ENCODE assay signal across 9 mouse cellular contexts in genomic region chr6:116650406-116650805, GRCm38 (mm10). TPM values are rescaled to one million over a fixed set of nuclear protein-coding genes. Genes with fewer than 3 reads are reported as not detected.
A peak's percentile ranks its signal among the peaks of the same experiment; 100 is the strongest.
DNase-seq lines count a peak whose midpoint lies in the region; ATAC-seq and TF ChIP-seq lines count a peak whose summit lies in the region.
"Had no signal": no experiment of that assay in that cellular context is flagged by ENCODE, and none has a peak within 500 bp of the region (broad histone marks: within the 10 kb centered on the region; RNA-seq: fewer than 3 reads in every experiment).

Gene Depp1, plus strand, starts transcription at chr6:116650609.

- H3K4me2 ChIP-seq in lung, embryonic 16.5 days (ENCODE audit: low read depth, low read length) = peak within 1 kb of the TSS; percentile 52
- H3K4me2 ChIP-seq: midbrain, embryonic 12.5 days had no signal

- ATAC-seq in lung, embryonic 16.5 days (ENCODE audit: low read depth) = peak; percentile 91

- WGBS in heart, embryonic 10.5 days = 21% methylated on average over 6 of the region's 6 CpGs
- 7% methylated on average over 6 of the region's 6 CpGs for WGBS in lung, embryonic 16.5 days
- 14% methylated on average over 6 of the region's 6 CpGs for WGBS in thymus, adult 2 months

- peaks cover 39% of the 10 kb centered on the region for H3K4me1 ChIP-seq in heart, embryonic 10.5 days
- H3K4me1 ChIP-seq in lung, embryonic 16.5 days (replicated peaks; ENCODE audit: control insufficient read depth, insufficient read depth, low read length) = peaks cover 14% of the 10 kb centered on the region
- H3K4me1 ChIP-seq in thymus, adult 2 months (replicated peaks; ENCODE audit: control insufficient read depth, insufficient read depth, low read length) = no peaks in the 10 kb centered on the region
- H3K4me1 ChIP-seq: midbrain, embryonic 12.5 days had no signal

- intact Hi-C loops in left cerebral cortex, adult 2 months (cut with DNase I) = loop anchor here (5.0 to 10.0 kb wide), 3 partner anchors 107 to 514 kb away; partner anchors contain the start of gene Cxcl12

- H3K27ac ChIP-seq in left cerebral cortex, adult 2 months = no peak within 1 kb of the TSS; the same call in 1 of the 2 replicates
- H3K27ac ChIP-seq in heart, embryonic 10.5 days = peak within 1 kb of the TSS; percentile 83
- H3K27ac ChIP-seq in lung, embryonic 16.5 days (ENCODE audit: low read length) = peak within 1 kb of the TSS; percentile 81
- no peak within 1 kb of the TSS for H3K27ac ChIP-seq in thymus, adult 2 months (ENCODE audit: control insufficient read depth, insufficient read depth, low read length)
- H3K27ac ChIP-seq: midbrain, embryonic 12.5 days had no signal

- H3K4me3 ChIP-seq in left cerebral cortex, adult 2 months = peak within 1 kb of the TSS; percentile 27; the same call in 1 of the 2 replicates
- H3K4me3 ChIP-seq in heart, embryonic 10.5 days = peak within 1 kb of the TSS; percentile 40
- peak within 1 kb of the TSS; percentile 42 for H3K4me3 ChIP-seq in lung, embryonic 16.5 days (ENCODE audit: low read length)
- no peak within 1 kb of the TSS for H3K4me3 ChIP-seq in thymus, adult 2 months (ENCODE audit: control insufficient read depth, insufficient read depth, low read length)
- H3K4me3 ChIP-seq: midbrain, embryonic 12.5 days had no signal

- DNase-seq in left cerebral cortex, adult 2 months (ENCODE audit: extremely low spot score in 1 of 2, low spot score in 2 of 2) = no peak
- DNase-seq in left cerebral cortex, adult 18-20 months (ENCODE audit: low spot score in 2 of 2) = no peak
- no peak for DNase-seq in heart, embryonic 10.5 days (ENCODE audit: low spot score)
- peak; percentile 95 for DNase-seq in kidney, adult 9 months
- DNase-seq in spleen, adult 18-20 months = no peak
- DNase-seq in right cerebral cortex, adult 18-20 months = no peak
- no peak for DNase-seq in thymus, adult 2 months

- peak within 1 kb of the TSS; percentile 56 for H3K9ac ChIP-seq in lung, embryonic 16.5 days (ENCODE audit: low read length)
- H3K9ac ChIP-seq: midbrain, embryonic 12.5 days had no signal

- TF ChIP-seq CTCF in left cerebral cortex, adult 2 months (IDR thresholded peaks at IDR 0.05) = no peak
- TF ChIP-seq CTCF in thymus, adult 2 months (IDR thresholded peaks at IDR 0.05; ENCODE audit: borderline replicate concordance, control insufficient read depth, extremely low read depth, insufficient read depth, low read length, poor library complexity) = no peak

- no peak for TF ChIP-seq POLR2A in thymus, adult 2 months (IDR thresholded peaks at IDR 0.05; ENCODE audit: control insufficient read depth, extremely low read depth, insufficient read depth, low read length, poor library complexity)

- H3K36me3 ChIP-seq in heart, embryonic 10.5 days = no peaks in the 10 kb centered on the region
- no peaks in the 10 kb centered on the region for H3K36me3 ChIP-seq in lung, embryonic 16.5 days (ENCODE audit: control insufficient read depth, insufficient read depth, low read length)
- H3K36me3 ChIP-seq in thymus, adult 2 months (ENCODE audit: control insufficient read depth, insufficient read depth, low read length) = no peaks in the 10 kb centered on the region

- H3K9me3 ChIP-seq in heart, embryonic 10.5 days = no peaks in the 10 kb centered on the region
- H3K9me3 ChIP-seq in lung, embryonic 16.5 days (ENCODE audit: control insufficient read depth, low read length) = no peaks in the 10 kb centered on the region
- H3K9me3 ChIP-seq: midbrain, embryonic 12.5 days had no signal

- H3K27me3 ChIP-seq in heart, embryonic 10.5 days (ENCODE audit: insufficient read depth, poor library complexity, severe bottlenecking) = no peaks in the 10 kb centered on the region
- H3K27me3 ChIP-seq in lung, embryonic 16.5 days (ENCODE audit: control insufficient read depth, insufficient read depth, low read depth, low read length) = no peaks in the 10 kb centered on the region
- no peaks in the 10 kb centered on the region; the same call in 1 of the 2 replicates for H3K27me3 ChIP-seq in thymus, adult 2 months (ENCODE audit: control insufficient read depth, insufficient read depth, low read length)
- H3K27me3 ChIP-seq: midbrain, embryonic 12.5 days had no signal

RNA-seq across cellular contexts. Expression of gene Depp1, which starts in this region (rescaled TPM):
- 1 to 10 TPM; 1.8 to 2.0 TPM for total RNA-seq in left cerebral cortex, adult 2 months (2021)
- total RNA-seq in left cerebral cortex, adult 18-20 months (2021) = 1 to 10 TPM; 1.4 to 2.5 TPM
- 5.5 and 6.0 TPM in 2 replicates for polyA plus RNA-seq in heart, embryonic 10.5 days (2016; fragmentation: Nextera tagmentation; extraction: Ambion mirVana)
- 45.0 and 61.1 TPM in 2 replicates for polyA plus RNA-seq in lung, embryonic 16.5 days (2015; fragmentation: Nextera tagmentation; extraction: Ambion mirVana)
- 5.9 and 6.5 TPM in 2 replicates for polyA plus RNA-seq in thymus, adult 2 months (2012; rRNA removed)

Comparison
In these comparisons a context has a peak if more than half of its experiments do, and no peak if none do; other contexts are left out.
1. H3K27ac ChIP-seq: peak in heart, embryonic 10.5 days (single experiment) and lung, embryonic 16.5 days (single experiment); none in left cerebral cortex, adult 2 months (single experiment) and thymus, adult 2 months (single experiment).